Mouse (Mus musculus): ENCODE data around the gene Chrna7. TPM values are rescaled to one million over a fixed set of nuclear protein-coding genes. Genes with fewer than 3 reads are reported as not detected.

Chrna7 gene
- polyA plus RNA-seq (2014; fragmentation: Illumina TruSeq; extraction: RNeasy Lipid Tissue Mini Kit (QIAGEN cat#74804); ENCODE audit: low read depth, low replicate concordance) = 0.49 TPM

DNA sequence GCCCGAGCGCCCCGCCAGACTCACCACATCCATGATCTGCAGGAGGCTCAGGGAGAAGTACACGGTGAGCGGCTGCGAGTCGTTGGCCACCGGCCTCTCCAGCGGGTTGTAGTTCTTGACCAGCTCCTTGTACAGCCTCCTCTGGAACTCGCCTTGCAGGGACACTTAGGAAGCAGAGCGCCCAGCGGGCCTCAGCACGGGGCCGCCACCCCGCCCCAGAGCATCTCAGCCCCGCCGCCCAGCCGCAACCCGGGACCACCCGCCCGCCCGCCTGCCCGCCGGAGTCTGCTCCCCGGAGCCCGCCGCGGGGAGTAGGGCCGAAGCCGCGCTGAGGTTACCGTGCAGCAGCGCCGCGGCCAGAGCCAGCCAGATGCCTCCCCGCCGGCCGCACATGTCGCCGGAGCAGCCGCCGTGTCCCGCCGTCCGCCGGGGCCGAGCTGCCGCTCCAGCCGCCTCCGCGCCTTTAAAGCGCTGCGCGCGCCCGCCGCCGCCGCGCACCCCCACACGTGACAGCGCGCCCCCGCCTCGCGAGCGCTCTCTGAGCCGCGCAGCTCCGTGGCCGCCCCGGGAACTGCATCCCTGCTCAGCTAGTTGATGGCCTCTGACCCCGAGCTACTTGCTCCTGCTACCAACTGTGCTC lies at the start of gene Chrna7:
TSS of gene Chrna7 (minus strand) at position 486 of the 640 bp plus-strand sequence.

Other genes with a start within 250 kb of the Chrna7 start
- not detected for gene Otud7a, start 232.2 kb upstream of the Chrna7 start, polyA plus RNA-seq (2014; fragmentation: Illumina TruSeq; extraction: RNeasy Lipid Tissue Mini Kit (QIAGEN cat#74804); ENCODE audit: low read depth, low replicate concordance)

Measured in kidney, adult 10 weeks (tissue).